Mouse (Mus musculus): Measurements from ENCODE around the gene Setx. TPM values are rescaled to one million over a fixed set of nuclear protein-coding genes. Genes with fewer than 3 reads are reported as not detected.
"Not testable (repeated sequence)": the region's sequence is repeated elsewhere in the genome, so short reads cannot be mapped to it uniquely, and the experiment has no call there.

The Setx gene
- 97.8 and 329 TPM in 2 replicates for polyA plus RNA-seq (2012; ENCODE audit: insufficient read depth, insufficient read length, low replicate concordance, missing spikeins)

- Histone ChIP-seq H3K27ac (ENCODE audit: insufficient read depth, low read depth, low read length) (peak within 1 kb of the TSS; percentile 86), H3K4me1 (ENCODE audit: control insufficient read depth, insufficient read depth, low read length) (peaks cover 6% of the 10 kb centered on the region), H3K4me3 (ENCODE audit: insufficient read depth, low read depth, low read length) (peak within 1 kb of the TSS; percentile 68)
- 66% methylated on average over 14 of the region's 14 CpGs for WGBS
- TF ChIP-seq CTCF (IDR thresholded peaks at IDR 0.05; ENCODE audit: insufficient read depth, low read depth, low read length) (no peak), POLR2A (IDR thresholded peaks at IDR 0.05; ENCODE audit: insufficient read depth, low read depth, low read length) (no peak)
Observed at GRCm38 (mm10) chr2:29123907-29124569, at the start of gene Setx. TSS of gene Setx (plus strand) at chr2:29124181.

- WGBS, result 94% methylated on average over 7 of the region's 7 CpGs
- no peak overlapping the region for H3K27ac ChIP-seq (ENCODE audit: insufficient read depth, low read depth, low read length)
- no peak for TF ChIP-seq POLR2A (IDR thresholded peaks at IDR 0.05; ENCODE audit: insufficient read depth, low read depth, low read length)
- no peak for TF ChIP-seq CTCF (IDR thresholded peaks at IDR 0.05; ENCODE audit: insufficient read depth, low read depth, low read length)
- H3K4me3 ChIP-seq (ENCODE audit: insufficient read depth, low read depth, low read length), result no peak overlapping the region
- H3K4me1 ChIP-seq (ENCODE audit: control insufficient read depth, insufficient read depth, low read length), result no peaks in the 10 kb centered on the region
Observed at GRCm38 (mm10) chr2:29074676-29075075, 49.3 kb upstream of the Setx start.

GRCm38 (mm10) chr2:29075331-29076070, 48.5 kb upstream of the Setx start:
- no peak overlapping the region for H3K4me3 ChIP-seq (ENCODE audit: insufficient read depth, low read depth, low read length)
- TF ChIP-seq CTCF (IDR thresholded peaks at IDR 0.05; ENCODE audit: insufficient read depth, low read depth, low read length) (no peak), POLR2A (IDR thresholded peaks at IDR 0.05; ENCODE audit: insufficient read depth, low read depth, low read length) (no peak)
- 87% methylated on average over 11 of the region's 11 CpGs for WGBS
- no peak overlapping the region for H3K27ac ChIP-seq (ENCODE audit: insufficient read depth, low read depth, low read length)
- no peaks in the 10 kb centered on the region for H3K4me1 ChIP-seq (ENCODE audit: control insufficient read depth, insufficient read depth, low read length)

- 81% methylated on average over 2 of the region's 2 CpGs for WGBS
- no peak overlapping the region for H3K27ac ChIP-seq (ENCODE audit: insufficient read depth, low read depth, low read length)
- H3K4me1 ChIP-seq (ENCODE audit: control insufficient read depth, insufficient read depth, low read length), result no peaks in the 10 kb centered on the region
- H3K4me3 ChIP-seq (ENCODE audit: insufficient read depth, low read depth, low read length), result no peak overlapping the region
- TF ChIP-seq CTCF (IDR thresholded peaks at IDR 0.05; ENCODE audit: insufficient read depth, low read depth, low read length) (no peak), POLR2A (IDR thresholded peaks at IDR 0.05; ENCODE audit: insufficient read depth, low read depth, low read length) (no peak)
Observed at GRCm38 (mm10) chr2:29076226-29076625, 47.8 kb upstream of the Setx start.

GRCm38 (mm10) chr2:29081965-29082364, 42.0 kb upstream of the Setx start:
- H3K4me3 ChIP-seq (ENCODE audit: insufficient read depth, low read depth, low read length), result no peak overlapping the region
- TF ChIP-seq POLR2A (IDR thresholded peaks at IDR 0.05; ENCODE audit: insufficient read depth, low read depth, low read length), result no peak
- no peak for TF ChIP-seq CTCF (IDR thresholded peaks at IDR 0.05; ENCODE audit: insufficient read depth, low read depth, low read length)
- no peaks in the 10 kb centered on the region for H3K4me1 ChIP-seq (ENCODE audit: control insufficient read depth, insufficient read depth, low read length)
- 27% methylated on average over 3 of the region's 3 CpGs for whole genome bisulfite sequencing
- H3K27ac ChIP-seq (ENCODE audit: insufficient read depth, low read depth, low read length), result no peak overlapping the region

- no peak for TF ChIP-seq POLR2A (IDR thresholded peaks at IDR 0.05; ENCODE audit: insufficient read depth, low read depth, low read length)
- TF ChIP-seq CTCF (IDR thresholded peaks at IDR 0.05; ENCODE audit: insufficient read depth, low read depth, low read length), result no peak
- H3K27ac ChIP-seq (ENCODE audit: insufficient read depth, low read depth, low read length), result no peak overlapping the region
- WGBS, result 97% methylated on average over 7 of the region's 7 CpGs
Observed at GRCm38 (mm10) chr2:29086026-29086425, 38.0 kb upstream of the Setx start.

GRCm38 (mm10) chr2:29089276-29089675, 34.7 kb upstream of the Setx start:
- H3K4me1 ChIP-seq (ENCODE audit: control insufficient read depth, insufficient read depth, low read length); H3K27ac ChIP-seq (ENCODE audit: insufficient read depth, low read depth, low read length); H3K4me3 ChIP-seq (ENCODE audit: insufficient read depth, low read depth, low read length): not testable (repeated sequence)
- WGBS, result 76% methylated on average over 6 of the region's 6 CpGs

More at GRCm38 (mm10) chr2:29086026-29086425, 38.0 kb upstream of the Setx start:
- H3K4me3 ChIP-seq (ENCODE audit: insufficient read depth, low read depth, low read length), result no peak overlapping the region
- H3K4me1 ChIP-seq (ENCODE audit: control insufficient read depth, insufficient read depth, low read length), result no peaks in the 10 kb centered on the region

- TF ChIP-seq POLR2A (IDR thresholded peaks at IDR 0.05; ENCODE audit: insufficient read depth, low read depth, low read length), result no peak
- no peak for TF ChIP-seq CTCF (IDR thresholded peaks at IDR 0.05; ENCODE audit: insufficient read depth, low read depth, low read length)
- 78% methylated on average over 8 of the region's 8 CpGs for whole genome bisulfite sequencing
- Histone ChIP-seq H3K4me3 (ENCODE audit: insufficient read depth, low read depth, low read length) (no peak overlapping the region), H3K4me1 (ENCODE audit: control insufficient read depth, insufficient read depth, low read length) (no peaks in the 10 kb centered on the region), H3K27ac (ENCODE audit: insufficient read depth, low read depth, low read length) (no peak overlapping the region)
Observed at GRCm38 (mm10) chr2:29095674-29096073, 28.3 kb upstream of the Setx start.

- Histone ChIP-seq H3K4me3 (ENCODE audit: insufficient read depth, low read depth, low read length) (no peak overlapping the region), H3K4me1 (ENCODE audit: control insufficient read depth, insufficient read depth, low read length) (no peaks in the 10 kb centered on the region), H3K27ac (ENCODE audit: insufficient read depth, low read depth, low read length) (no peak overlapping the region)
- 49% methylated on average over 4 of the region's 4 CpGs for WGBS
- TF ChIP-seq CTCF (IDR thresholded peaks at IDR 0.05; ENCODE audit: insufficient read depth, low read depth, low read length) (no peak), POLR2A (IDR thresholded peaks at IDR 0.05; ENCODE audit: insufficient read depth, low read depth, low read length) (no peak)
Observed at GRCm38 (mm10) chr2:29096751-29097150, 27.2 kb upstream of the Setx start.
